Mouse (Mus musculus) spleen, postnatal 14 days (tissue): ENCODE results near the gene Snrpg.
"Not testable (repeated sequence)": the region's sequence is repeated elsewhere in the genome, so short reads cannot be mapped to it uniquely, and the experiment has no call there.

Experiments used
- DNase-seq, 2 experiments: peaks; one replicate each; pipeline ENCODE4 v3.0.0; 2021 to 2022; ENCODE audit warnings: low spot score in 2 of 2

Gene Snrpg

GRCm38 (mm10) chr6:86370764-86371339 lies at the start of gene Snrpg:
Gene Snrpg, plus strand, starts transcription at chr6:86371304.
- DNase-seq = no peak

GRCm38 (mm10) chr6:86322031-86322563 lies 49.0 kb upstream of the Snrpg start:
- no peak for DNase-seq

- DNase-seq = no peak
Measured at GRCm38 (mm10) chr6:86322991-86323390, 48.1 kb upstream of the Snrpg start.

GRCm38 (mm10) chr6:86324400-86324799 lies 46.7 kb upstream of the Snrpg start:
- no peak for DNase-seq

GRCm38 (mm10) chr6:86325646-86326045 lies 45.5 kb upstream of the Snrpg start:
- no peak for DNase-seq

- DNase-seq = no peak
Measured at GRCm38 (mm10) chr6:86326866-86327265, 44.2 kb upstream of the Snrpg start.

- DNase-seq = no peak
Measured at GRCm38 (mm10) chr6:86328369-86328768, 42.7 kb upstream of the Snrpg start.

GRCm38 (mm10) chr6:86329943-86330342 lies 41.2 kb upstream of the Snrpg start:
- no peak for DNase-seq

- no peak for DNase-seq
Measured at GRCm38 (mm10) chr6:86335121-86335849, 35.8 kb upstream of the Snrpg start.

- no peak for DNase-seq
Measured at GRCm38 (mm10) chr6:86335860-86336259, 35.2 kb upstream of the Snrpg start.

- not testable (repeated sequence) for DNase-seq
Measured at GRCm38 (mm10) chr6:86336340-86336739, 34.8 kb upstream of the Snrpg start.

- DNase-seq = no peak
Measured at GRCm38 (mm10) chr6:86343656-86344055, 27.4 kb upstream of the Snrpg start.

GRCm38 (mm10) chr6:86346063-86346462 lies 25.0 kb upstream of the Snrpg start:
- DNase-seq = no peak

- no peak for DNase-seq
Measured at GRCm38 (mm10) chr6:86349257-86349656, 21.8 kb upstream of the Snrpg start.

- DNase-seq = no peak
Measured at GRCm38 (mm10) chr6:86354948-86355347, 16.2 kb upstream of the Snrpg start.

GRCm38 (mm10) chr6:86356956-86357355 lies 14.1 kb upstream of the Snrpg start:
- DNase-seq = no peak

- DNase-seq = no peak
Measured at GRCm38 (mm10) chr6:86360691-86361090, 10.4 kb upstream of the Snrpg start.

- DNase-seq = no peak
Measured at GRCm38 (mm10) chr6:86361373-86361772, 9.7 kb upstream of the Snrpg start.

GRCm38 (mm10) chr6:86364442-86365141 lies 6.5 kb upstream of the Snrpg start:
- peak; percentile 54 to 75 for DNase-seq

- DNase-seq = peak; percentile 86 to 94
Measured at GRCm38 (mm10) chr6:86365371-86366124, 5.6 kb upstream of the Snrpg start, which contains the start of gene Fam136a. Gene Fam136a, plus strand, starts transcription at chr6:86365646.

GRCm38 (mm10) chr6:86366125-86366852 lies 4.8 kb upstream of the Snrpg start:
- no peak for DNase-seq
